Mouse (Mus musculus) E14TG2a.4 (cell line): Measurements from ENCODE around the gene Cars2.

ENCODE experiments used
- H3K27me3 ChIP-seq: 2 replicates; pipeline ENCODE4 v1.6.1; 2014; ENCODE audit warnings: low read length, control low read depth; ENCODE audit not compliant: insufficient read depth
- H3K36me3 ChIP-seq: 2 replicates; pipeline ENCODE4 v1.6.1; 2014; ENCODE audit warnings: low read length, control low read depth; ENCODE audit not compliant: insufficient read depth
- H3K4me1 ChIP-seq: replicated peaks from 2 replicates; pipeline ENCODE4 v1.6.1; 2014; ENCODE audit warnings: low read depth, low read length, control low read depth
- H3K4me3 ChIP-seq: replicated peaks from 2 replicates; pipeline ENCODE4 v1.5.1; 2014; ENCODE audit warnings: mild to moderate bottlenecking, low read length
- H3K9me3 ChIP-seq: 2 replicates; pipeline ENCODE4 v1.6.1; 2014; ENCODE audit warnings: low read length, control low read depth
- CTCF ChIP-seq: conservative IDR thresholded peaks from 2 replicates; pipeline ENCODE4 v1.5.1; 2014; ENCODE audit warnings: low read length
- NANOG ChIP-seq: IDR thresholded peaks from 2 replicates; pipeline ENCODE4 v1.6.1; 2014; ENCODE audit warnings: borderline replicate concordance, low read length, mixed read lengths
- POU5F1 ChIP-seq: IDR thresholded peaks from 2 replicates; pipeline ENCODE4 v1.6.1; 2014; ENCODE audit warnings: low read length, borderline replicate concordance

The Cars2 gene

GRCm38 (mm10) chr8:11530155-11530770 is 20.3 kb downstream of the Cars2 start:
- Histone ChIP-seq H3K4me1 (peaks cover 77% of the 10 kb centered on the region), H3K36me3 (peaks cover 71% of the 10 kb centered on the region), H3K9me3 (no peaks in the 10 kb centered on the region), H3K27me3 (no peaks in the 10 kb centered on the region), H3K4me3 (peak overlapping the region; percentile 21; the same call in 1 of the 2 replicates)
- TF ChIP-seq CTCF, result no peak
- TF ChIP-seq NANOG, result no peak
- no peak for TF ChIP-seq POU5F1

- TF ChIP-seq POU5F1 (no peak), NANOG (no peak), CTCF (no peak)
- H3K36me3 ChIP-seq, result peaks cover 84% of the 10 kb centered on the region
- H3K4me1 ChIP-seq, result peaks cover 29% of the 10 kb centered on the region
- no peak overlapping the region for H3K4me3 ChIP-seq
- H3K9me3 ChIP-seq, result no peaks in the 10 kb centered on the region
- no peaks in the 10 kb centered on the region for H3K27me3 ChIP-seq
Observed at GRCm38 (mm10) chr8:11523331-11523730, 27.3 kb downstream of the Cars2 start.

- Histone ChIP-seq H3K36me3 (peaks cover 96% of the 10 kb centered on the region), H3K9me3 (no peaks in the 10 kb centered on the region), H3K27me3 (no peaks in the 10 kb centered on the region), H3K4me3 (no peak overlapping the region), H3K4me1 (peaks cover 24% of the 10 kb centered on the region)
- no peak for TF ChIP-seq POU5F1
- no peak for TF ChIP-seq NANOG
- no peak for TF ChIP-seq CTCF
Observed at GRCm38 (mm10) chr8:11518676-11519075, 31.9 kb downstream of the Cars2 start.

GRCm38 (mm10) chr8:11518056-11518396 is 32.6 kb downstream of the Cars2 start:
- H3K4me1 ChIP-seq, result peaks cover 30% of the 10 kb centered on the region
- H3K4me3 ChIP-seq, result no peak overlapping the region
- peaks cover 96% of the 10 kb centered on the region for H3K36me3 ChIP-seq
- TF ChIP-seq CTCF, result no peak
- no peak for TF ChIP-seq NANOG
- no peak for TF ChIP-seq POU5F1
- H3K27me3 ChIP-seq, result no peaks in the 10 kb centered on the region
- H3K9me3 ChIP-seq, result no peaks in the 10 kb centered on the region

- Histone ChIP-seq H3K9me3 (no peaks in the 10 kb centered on the region), H3K4me3 (no peak overlapping the region), H3K4me1 (peaks cover 35% of the 10 kb centered on the region), H3K36me3 (peaks cover 96% of the 10 kb centered on the region), H3K27me3 (no peaks in the 10 kb centered on the region)
- TF ChIP-seq NANOG (no peak), POU5F1 (no peak), CTCF (no peak)
Observed at GRCm38 (mm10) chr8:11517366-11518055, 33.1 kb downstream of the Cars2 start.

- TF ChIP-seq NANOG (no peak), POU5F1 (no peak), CTCF (no peak)
Observed at GRCm38 (mm10) chr8:11516292-11516691, 34.3 kb downstream of the Cars2 start.

GRCm38 (mm10) chr8:11513247-11513646 is 37.3 kb downstream of the Cars2 start:
- Histone ChIP-seq H3K4me3 (0 out of 2 replicates have a peak overlapping the region, but pooled peaks have one; percentile 10), H3K36me3 (peaks cover 99% of the 10 kb centered on the region), H3K4me1 (peaks cover 60% of the 10 kb centered on the region), H3K27me3 (no peaks in the 10 kb centered on the region), H3K9me3 (no peaks in the 10 kb centered on the region)
- TF ChIP-seq NANOG (no peak), CTCF (no peak), POU5F1 (no peak)

More at GRCm38 (mm10) chr8:11516292-11516691, 34.3 kb downstream of the Cars2 start:
- Histone ChIP-seq H3K9me3 (no peaks in the 10 kb centered on the region), H3K4me1 (peaks cover 47% of the 10 kb centered on the region), H3K36me3 (peaks cover 96% of the 10 kb centered on the region), H3K4me3 (no peak overlapping the region), H3K27me3 (no peaks in the 10 kb centered on the region)

- Histone ChIP-seq H3K4me1 (peaks cover 60% of the 10 kb centered on the region), H3K9me3 (no peaks in the 10 kb centered on the region), H3K27me3 (no peaks in the 10 kb centered on the region), H3K4me3 (no peak overlapping the region), H3K36me3 (peaks cover 99% of the 10 kb centered on the region)
- TF ChIP-seq NANOG, result no peak
- no peak for TF ChIP-seq POU5F1
- no peak for TF ChIP-seq CTCF
Observed at GRCm38 (mm10) chr8:11512711-11513110, 37.9 kb downstream of the Cars2 start.
